Mouse (Mus musculus): Measurements from ENCODE around the gene Klhdc3.

DNA sequence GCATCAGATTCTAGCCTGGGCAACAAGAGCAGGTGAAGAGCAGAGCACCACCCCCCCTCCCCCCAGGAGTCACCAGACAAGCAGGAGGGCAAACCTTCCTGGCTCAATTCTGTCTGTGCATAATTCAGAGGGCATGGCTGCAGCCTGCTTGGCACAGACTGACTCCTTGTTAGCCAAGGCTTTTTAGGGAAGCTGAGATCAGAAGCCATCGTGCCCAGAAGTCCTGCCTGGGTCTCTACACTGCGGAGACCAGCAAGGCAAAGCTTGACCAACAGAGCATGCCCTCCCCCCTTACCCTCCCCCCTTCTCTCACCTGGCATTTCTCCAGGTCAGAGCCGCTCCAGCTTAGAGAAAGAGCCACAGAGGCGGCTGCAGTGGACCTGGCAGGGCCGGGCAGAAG lies 18.0 kb downstream of the Klhdc3 start:
- TF ChIP-seq USF1 (IDR thresholded peaks at IDR 0.05; ENCODE audit: low read depth) (no peak), CTCF (IDR thresholded peaks at IDR 0.05; ENCODE audit: control insufficient read depth, insufficient read depth, insufficient read length) (no peak), FOSL1 (IDR thresholded peaks at IDR 0.05; ENCODE audit: insufficient read depth, low read length, poor library complexity, severe bottlenecking) (no peak), MYOD1 (IDR thresholded peaks at IDR 0.05; ENCODE audit: control insufficient read depth, insufficient read length, low read depth) (no peak), CEBPB (IDR thresholded peaks at IDR 0.05; ENCODE audit: low read depth) (no peak), MAX (IDR thresholded peaks at IDR 0.05) (no peak)

All from C2C12 (cell line).